Mouse (Mus musculus) frontal cortex, postnatal 25 days (tissue): ENCODE data around the gene Tmem150c.

ENCODE experiments used
- DNase-seq, 2 experiments: peaks; one replicate each; pipeline ENCODE4 v3.0.0; 2022; ENCODE audit warnings: low spot score in 2 of 2

Tmem150c gene

DNA sequence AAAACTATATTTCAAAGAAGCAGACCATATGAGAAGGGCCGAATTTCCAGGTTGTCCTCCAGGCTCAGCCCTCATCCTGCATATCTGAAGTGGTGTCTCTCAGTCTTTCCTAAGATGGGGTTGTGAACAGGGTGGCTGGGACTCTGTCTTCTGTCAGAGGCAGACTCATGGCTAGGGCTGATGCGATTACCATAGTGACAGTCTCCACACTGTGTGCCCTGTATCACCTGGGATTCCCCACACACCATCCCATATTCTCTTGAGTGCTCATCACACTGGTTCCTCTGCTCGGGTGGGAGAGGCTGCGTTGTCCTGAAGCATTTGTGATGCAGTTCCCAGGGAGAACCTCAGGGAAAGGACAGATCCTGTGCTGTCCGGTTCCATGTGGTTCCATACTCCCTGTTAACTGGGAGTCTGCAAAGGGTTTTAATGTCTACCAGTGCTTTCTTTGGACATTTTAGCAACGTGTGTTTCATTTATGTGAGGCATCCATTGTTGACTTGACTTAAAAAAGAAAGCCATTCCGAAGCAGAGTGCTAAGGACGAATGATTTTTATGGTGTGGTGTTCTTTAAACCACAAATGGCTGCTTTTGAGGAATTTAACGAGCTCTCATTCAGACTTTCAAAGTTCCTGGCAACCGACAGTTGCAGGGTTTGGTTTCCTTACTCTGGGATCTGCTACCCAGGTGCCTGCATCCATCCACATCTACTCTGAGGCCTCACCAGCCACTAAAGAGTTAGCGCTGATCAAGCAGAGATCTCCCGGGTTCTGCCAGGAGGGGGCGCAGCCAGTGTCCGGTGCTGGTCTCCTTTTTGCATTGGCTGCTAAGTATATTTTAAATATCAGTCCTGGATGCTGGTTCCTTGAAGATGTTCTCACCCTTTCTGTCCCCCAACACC lies 7.2 kb upstream of the Tmem150c start:
- peak in 1 of 2 experiments; percentile 26 for DNase-seq

DNA sequence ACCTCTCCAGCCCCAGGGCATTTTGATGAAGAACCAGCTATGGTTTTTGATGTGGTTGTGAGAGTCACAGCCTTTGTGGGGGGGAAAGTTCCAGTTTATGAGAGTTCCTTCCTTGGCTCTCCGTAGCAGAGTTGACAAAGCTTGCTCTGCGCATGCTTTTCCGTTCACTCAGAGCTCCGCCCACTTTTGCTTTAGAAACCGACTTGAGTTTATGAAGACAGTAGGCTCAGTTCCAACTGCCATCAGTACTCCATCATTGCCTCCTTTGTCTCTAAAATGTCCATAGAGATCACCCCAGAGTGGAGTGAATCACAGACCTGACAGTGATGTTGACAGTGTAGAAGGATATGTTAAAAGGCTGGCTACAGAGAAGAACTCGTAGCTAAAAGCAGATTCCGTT lies 3.8 kb upstream of the Tmem150c start:
- DNase-seq, result no peak

DNA sequence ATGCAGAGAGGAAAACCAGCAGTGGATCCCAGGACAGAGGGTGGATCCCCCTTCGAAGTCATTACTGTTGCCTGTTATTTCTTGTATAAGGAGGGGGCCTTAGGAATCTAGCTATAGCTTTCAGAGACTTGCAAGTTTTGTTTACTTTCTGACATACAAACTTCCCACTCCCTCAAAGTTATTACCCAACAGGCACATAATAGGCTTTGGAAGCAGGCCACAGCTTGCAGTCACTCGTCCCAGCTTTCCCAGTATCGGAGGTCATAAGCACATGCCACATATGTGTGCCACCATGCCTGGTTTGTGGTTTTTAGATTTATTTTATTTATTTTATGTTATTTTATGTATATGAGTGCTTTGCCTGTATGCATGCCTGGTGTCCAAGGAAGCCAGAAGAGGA lies 3.2 kb upstream of the Tmem150c start:
- no peak for DNase-seq

DNA sequence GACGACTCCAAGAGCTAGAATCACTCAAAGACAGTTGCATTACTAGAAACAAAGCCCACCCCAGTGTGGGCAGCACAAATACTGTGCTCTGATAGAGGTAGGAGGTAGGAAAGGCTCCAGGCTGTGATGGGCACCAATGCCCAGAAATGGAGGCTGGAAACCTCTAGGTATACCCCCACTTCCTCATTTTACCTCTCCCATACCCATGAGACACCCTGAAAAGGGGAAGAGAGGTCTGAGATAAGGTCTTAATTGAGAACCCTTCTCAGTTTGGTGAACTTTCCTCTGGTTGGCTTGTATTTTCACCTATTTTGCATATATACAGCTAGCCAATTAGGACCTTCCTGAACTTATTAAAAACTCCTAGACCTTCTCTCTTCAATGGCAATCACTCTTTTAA lies 2.4 kb upstream of the Tmem150c start:
- DNase-seq, result no peak

DNA sequence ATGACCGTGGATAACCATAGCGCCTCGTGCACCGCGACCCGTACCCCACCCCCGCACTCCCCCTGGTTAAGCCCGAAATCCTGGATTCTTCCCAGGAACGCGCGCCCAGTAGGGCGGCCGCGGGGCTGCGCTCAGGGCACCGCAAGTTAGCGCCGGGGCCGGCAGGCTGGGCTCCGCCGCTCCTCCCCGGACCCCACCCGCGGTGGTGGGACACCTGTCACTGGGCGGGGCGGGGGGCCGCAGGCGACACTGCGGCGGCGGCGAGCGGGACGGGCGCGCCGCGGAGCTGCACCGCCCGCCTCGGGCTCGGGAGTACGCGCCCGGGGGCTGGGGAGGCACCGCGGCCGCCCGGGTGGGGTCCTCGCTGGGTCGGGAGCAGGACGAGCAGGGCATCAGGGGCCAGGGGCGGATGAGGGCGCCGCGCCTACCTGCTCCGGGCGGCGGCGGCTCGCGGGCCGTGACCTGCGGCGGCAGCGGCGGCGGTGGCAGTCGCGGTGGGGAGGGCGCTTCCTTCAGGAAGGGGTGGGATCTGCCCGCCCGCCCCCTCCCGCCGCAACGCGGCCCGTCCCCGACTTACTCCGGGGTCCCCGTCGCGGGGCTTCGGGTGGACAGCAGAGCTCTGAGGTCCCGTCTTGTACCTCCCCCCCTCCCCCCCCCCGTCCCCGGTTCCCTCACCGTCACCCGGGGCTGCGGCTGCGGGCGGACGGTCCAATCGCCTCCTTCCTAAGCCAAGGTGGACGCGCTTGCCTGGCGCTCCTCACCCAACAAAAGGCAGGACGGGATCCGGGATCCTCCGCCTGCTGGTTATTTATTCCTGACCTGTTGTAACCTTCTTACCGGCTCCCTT lies 594 bp downstream of the Tmem150c start:
- no peak for DNase-seq

DNA sequence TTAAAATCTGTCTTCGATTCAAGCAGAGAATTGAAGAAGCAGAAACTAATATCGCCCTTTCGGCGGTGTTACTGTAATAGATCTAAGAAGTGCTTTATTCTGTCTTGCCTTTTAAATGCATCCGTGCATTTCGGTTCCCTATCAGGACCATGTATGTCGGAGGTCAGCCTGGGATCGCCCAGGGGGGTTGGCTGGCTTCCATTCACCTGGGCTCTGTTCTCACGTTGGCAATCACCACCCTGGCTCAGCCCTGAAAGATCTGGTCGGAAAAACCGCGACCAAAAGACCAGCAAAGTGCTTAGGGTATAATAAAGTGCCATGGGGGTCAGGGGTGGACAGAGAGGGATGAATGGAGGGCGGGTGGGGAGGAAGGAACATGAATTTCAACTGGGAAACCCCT lies 1.3 kb downstream of the Tmem150c start:
- DNase-seq, result no peak

DNA sequence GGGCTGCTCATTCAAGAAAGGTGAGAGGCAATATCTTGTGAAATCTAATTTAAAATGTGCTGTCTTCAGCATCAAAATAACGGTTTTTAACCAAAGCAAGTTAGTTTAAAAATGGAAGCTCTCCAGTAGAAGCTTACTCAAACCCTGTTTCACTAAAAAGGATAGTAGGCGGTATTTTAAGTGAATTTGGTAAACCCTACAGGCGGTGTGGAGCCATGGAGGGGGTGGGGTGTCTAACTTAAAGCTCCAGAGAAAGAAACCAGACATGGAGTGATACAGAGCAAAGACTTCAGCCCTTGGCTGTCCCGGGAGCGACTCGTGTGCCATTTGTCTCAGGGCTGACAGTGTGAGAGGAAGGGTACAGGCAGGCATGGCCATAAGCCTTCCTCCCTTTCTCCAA lies 4.0 kb downstream of the Tmem150c start:
- DNase-seq, result no peak

DNA sequence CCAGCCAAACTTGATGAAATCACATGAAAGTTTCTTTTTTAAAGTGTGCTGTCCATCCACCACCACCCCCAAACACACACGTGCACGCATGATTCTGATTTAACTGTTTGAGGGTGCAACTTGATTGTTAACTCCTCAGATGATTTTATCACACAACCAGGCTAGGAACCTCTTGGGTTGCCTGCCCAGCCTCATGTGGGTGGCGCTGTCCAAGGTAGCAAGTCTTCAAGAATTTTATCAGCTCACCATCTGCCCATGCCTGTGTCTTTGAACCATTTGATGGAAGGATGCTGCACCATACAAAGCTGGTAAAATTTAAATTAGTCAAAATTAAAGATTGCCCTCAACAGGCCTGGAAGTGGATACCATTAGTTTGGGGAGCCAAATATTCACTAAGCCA lies 9.6 kb downstream of the Tmem150c start:
- DNase-seq, result no peak

DNA sequence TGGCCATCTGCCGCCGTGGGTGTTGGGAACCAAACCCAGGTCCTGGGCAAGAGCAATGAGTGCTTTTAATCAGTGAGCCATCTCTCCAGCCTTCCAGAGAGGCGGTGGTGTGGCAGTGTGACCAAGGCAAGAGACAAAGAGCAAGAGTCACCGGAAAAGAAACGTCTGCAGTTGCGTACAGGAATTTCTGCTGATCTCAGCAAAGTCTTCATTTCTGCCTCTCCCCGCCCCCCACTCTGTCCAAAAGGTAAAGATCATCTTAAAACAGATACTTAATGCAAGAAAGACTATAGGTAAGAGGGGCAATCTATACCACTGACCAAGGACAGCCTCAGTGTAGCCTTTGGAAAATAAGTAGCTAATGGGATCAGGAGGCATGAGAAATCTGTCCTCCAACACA lies 14.8 kb downstream of the Tmem150c start:
- no peak for DNase-seq

DNA sequence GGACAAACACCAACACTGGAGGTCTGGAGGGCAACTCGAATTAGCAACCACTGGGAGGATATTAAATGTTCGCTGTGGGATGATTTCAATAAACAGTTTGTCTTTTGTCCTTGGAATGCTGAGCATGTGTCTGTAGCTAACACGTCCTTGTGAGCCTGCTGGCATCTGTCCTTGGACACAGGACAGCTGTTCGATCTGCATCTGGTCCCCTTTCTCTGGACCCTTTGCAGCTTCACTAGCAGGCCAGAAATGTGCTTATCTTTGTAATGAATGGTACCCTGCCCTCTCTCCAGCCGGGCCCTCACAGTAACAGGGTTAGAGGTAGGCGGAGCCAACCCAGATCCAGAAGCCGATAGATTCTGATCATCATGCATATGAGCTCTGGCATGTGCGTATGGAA lies 32.3 kb downstream of the Tmem150c start:
- no peak for DNase-seq

DNA sequence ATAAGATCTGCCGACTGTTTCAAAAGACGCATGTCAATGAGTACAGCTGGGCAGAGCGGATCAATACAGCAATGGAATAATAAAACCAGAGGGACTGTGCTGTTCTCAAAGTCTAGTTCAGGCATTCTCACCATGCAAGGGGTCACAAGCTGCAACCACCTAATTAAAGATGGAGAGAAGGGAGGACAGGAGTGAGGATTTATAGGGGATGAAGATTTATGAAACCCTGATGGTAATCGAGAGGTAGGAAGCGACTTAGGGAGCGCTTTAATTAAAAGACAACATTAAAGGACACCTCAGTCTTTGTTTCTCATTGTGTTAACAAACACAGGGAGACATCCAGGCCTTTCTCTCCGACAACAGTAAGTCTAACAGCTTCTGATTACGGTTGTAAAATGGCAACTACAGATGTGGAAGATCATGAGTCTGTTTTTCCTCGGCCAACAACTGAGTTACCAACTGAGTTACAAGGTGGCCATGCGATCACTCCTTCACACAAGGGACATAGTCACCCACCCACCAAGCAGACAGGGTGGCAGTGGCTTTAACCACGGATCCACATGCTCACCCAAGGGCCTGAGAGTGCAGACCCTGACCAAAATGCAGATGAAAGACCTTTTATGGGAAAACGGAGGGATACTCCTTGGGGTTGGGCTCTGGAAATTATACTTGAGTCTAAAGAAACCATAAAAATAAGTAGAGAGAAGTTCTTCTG lies 34.0 kb downstream of the Tmem150c start:
- no peak for DNase-seq

DNA sequence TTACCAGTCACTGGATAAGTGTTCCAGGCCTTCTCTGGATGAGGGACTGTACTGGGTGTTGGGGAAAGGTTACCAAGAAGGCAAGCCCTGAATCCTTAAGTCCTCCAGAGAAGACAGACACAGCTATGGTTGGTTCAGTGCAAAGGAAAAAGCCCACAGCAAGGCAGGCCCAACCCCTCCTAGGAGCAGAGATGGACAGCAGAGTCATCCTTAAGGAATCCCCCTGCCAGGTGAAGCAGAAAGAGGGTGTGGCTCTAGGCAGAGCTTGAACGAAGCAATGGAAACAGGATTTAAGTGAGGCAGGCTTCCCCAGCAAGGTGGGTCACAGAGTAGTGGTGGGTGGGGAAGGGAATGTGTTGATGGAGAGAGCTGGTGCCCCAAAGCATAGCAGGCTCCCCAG lies 35.1 kb downstream of the Tmem150c start:
- no peak for DNase-seq

DNA sequence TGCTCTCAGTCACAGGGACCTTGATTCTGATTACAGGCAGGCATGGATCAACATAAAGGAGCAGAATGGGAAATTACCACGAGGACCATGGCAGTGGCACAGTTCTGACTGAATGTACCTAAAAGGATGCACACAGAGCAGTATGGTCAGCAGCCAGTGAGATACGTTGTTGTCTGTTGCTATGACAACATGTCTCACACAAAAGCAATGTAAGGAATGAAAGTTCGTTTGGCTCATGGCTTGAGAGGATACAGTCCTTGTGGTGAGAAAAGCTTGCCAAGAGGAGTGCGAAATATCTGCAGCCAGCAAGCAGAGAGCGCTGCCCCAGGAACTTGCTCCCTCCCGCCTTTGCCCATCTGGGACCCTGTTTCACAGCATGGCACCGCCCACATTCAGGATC lies 36.3 kb downstream of the Tmem150c start:
- DNase-seq, result no peak

DNA sequence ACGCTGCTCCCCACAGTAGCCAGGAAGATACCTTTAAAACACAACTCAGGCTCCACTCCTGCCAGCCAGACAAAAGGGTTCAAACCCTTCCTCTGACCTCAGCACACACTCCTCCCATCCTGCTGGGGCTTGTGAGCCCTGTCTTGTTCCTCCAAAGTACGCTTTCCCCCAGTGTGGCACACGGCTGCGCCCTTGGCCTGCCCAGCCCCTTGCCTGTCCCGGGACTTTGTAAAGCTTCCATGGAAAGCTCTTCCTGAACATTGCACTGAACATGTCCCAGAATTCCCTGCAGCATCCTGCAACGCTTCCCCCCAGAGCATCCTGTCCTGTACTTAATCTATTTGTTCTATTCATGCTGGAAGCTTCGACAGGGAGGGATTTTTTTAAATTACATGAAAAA lies 38.4 kb downstream of the Tmem150c start:
- no peak for DNase-seq

DNA sequence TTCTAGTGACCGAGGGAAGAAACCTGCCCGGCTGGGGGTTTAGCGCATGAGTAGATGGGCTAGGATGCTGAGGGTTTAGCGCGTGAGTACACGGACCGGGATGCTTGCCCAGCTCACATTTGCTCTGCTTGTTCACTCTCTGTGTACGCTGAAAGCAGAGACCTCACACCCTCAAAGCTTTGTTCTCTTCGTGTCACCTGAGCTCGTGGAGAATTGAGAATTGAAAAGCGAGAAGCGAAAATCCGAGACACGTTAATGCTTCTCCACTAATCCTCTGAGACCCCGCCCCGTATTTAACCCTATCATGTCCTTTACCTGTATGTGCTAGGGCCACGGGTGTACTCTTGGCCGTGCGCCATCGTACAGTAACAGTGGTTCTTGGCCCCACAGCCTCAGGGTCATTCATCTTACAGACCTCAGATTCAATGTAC lies 38.9 kb downstream of the Tmem150c start:
- no peak for DNase-seq

DNA sequence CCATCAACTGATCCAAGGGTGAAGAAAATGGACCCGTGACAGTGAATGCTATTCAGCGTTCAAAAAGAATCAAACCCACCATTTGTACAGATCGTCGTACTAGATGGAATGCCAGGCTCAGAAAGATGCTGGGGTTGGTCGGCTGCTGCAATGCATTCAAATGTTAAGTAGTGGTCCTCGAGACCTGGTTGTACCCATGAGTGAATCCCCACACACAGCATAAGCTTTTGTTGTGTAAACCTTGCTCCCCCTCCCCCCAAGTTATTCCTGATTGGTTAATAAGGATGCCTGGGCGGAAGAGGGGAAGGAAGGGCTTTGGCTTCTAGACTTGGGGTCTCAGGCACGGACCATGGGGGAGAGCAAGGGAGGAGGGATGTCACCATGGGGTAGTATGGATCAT lies 40.3 kb downstream of the Tmem150c start:
- no peak for DNase-seq

DNA sequence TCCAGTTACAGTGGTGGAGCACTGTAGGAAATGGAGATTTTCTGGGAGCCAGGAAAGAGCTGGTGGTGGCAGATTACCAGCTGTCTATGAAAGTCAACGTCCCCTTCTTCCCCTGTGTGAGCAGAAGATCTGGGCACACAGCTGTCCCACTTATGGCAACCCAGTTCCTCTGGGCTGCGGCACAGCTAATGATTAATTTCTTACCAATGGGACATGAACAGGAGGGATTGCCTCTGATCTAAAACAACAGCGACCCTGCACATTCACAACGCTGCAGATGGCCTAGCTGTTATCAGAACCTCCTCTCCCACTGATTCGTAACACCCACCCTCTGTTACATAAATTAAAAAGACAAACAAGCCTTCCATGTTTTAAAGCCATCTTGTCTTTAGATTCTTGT lies 46.2 kb downstream of the Tmem150c start:
- no peak for DNase-seq

DNA sequence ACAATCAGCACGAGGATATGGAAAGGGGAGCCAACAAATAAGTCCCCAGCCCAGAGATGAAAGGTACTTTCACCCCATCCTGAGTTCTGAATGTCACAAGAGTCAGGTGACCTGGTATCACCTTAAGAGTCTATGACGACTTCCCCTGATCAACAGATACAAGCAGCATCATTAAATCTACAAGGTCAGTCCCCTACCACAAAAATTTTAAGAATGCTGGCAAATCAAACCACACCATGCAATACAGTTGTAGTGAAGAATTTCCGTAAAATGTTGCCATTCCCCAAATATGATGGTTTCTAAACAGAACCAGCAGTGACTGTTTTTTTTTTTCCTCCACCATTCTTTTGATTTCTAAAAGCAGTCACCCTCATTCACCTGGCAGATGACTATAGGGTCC lies 49.0 kb downstream of the Tmem150c start:
- DNase-seq, result no peak

DNA sequence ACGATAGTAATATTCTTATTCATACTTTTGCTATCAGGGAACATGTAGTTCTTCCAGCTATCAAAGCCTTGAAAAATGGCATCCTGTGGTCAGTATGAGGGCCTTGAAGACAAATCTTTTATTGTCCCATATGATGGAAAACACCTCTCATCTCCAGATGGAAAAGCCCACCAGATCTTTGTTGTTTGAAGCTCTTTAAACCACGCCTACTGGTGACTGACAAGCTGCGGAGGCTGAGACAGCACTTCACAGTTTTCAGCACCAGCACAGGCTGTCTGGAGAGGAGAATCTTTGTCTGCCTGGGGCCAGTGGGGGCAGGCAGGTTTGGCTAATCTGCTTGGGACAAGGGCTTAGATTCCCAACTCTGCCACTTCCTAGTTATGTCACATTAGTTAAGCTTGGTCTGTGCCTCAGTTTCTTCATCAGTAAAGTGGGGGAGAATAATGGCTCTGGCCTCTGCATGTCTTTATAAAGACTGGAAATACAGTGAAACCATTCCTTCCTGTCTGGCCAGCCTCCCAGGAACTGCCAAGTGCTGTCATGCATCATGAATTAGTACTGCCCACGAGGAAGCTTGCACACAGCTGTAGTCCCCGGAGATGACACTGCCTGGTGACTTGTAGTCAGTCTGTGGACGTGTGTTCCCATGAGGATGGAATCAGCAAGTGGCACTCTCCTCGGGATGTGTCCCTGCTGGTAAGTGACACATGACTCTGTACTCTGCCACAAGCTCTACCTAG lies 49.9 kb downstream of the Tmem150c start:
- no peak for DNase-seq

DNA sequence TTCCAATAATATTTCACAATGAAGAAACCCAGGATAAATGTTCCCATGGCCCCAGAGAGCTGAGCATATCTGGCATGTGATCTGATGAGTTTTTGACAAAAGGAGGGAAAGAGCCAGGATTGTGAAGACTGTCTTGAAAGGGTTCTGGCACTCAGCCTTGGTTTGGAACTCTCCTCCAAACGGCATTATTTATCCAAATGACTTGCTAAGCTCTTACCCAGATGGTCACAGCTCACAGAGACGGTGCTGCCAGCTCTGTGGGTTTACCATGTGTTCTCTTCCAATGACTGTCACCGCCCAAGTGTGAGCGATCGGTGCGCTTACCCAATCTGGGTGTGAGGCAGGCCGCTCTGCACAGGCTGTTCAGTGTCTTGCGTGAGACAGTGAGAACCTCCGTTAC lies 50.7 kb downstream of the Tmem150c start:
- DNase-seq, result peak; percentile 17 to 26

DNA sequence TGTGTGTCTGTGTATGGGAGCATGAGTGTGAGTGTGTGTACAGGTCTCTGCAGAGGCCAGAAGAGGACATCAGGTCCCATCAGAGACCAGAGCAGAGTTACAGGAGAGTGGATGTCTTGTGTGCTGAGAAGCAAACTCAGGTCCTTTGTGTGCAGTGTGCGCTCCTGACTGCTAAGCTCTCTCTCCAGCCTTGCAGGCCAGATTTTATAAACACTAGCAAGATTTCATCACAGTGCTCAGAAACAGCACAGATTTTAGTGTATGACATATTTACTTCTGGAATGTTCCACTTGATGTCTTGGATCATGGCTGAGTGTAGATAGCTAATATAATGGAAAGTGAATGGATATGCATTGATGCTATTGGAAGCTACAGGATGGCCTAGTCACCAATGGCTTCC lies 57.2 kb downstream of the Tmem150c start:
- no peak for DNase-seq

DNA sequence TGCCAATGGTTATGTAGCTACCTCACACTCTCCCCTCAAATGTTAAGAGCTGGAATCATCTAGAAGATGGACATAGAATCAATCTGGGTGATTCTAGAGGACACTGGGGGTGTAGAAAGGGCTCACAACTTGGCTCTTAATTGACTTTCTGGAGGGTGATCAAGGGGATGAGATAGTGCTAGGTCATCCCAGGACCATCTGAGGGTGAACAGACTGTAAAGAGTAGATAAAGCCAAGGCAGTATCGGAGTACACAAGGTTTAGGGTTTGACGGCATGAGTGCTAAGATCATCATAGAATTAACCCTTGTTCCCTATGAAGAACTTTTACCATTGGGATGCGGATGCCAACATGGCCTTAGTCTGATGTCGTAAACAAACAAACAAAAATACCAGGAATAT lies 61.6 kb downstream of the Tmem150c start:
- DNase-seq, result no peak
